Mouse (Mus musculus) myocyte (in vitro differentiated cells): ENCODE data around the gene Paqr8.

Source experiments
- CEBPB ChIP-seq: IDR thresholded peaks from 2 replicates; pipeline ENCODE4 v1.6.1; 2011; ENCODE audit warnings: mild to moderate bottlenecking, moderate library complexity; ENCODE audit not compliant: poor library complexity, insufficient read depth, severe bottlenecking
- E2F4 ChIP-seq: IDR thresholded peaks from one replicate; pipeline ENCODE4 v1.6.1; 2011; ENCODE audit warnings: mild to moderate bottlenecking, control low read depth, moderate library complexity; ENCODE audit not compliant: insufficient read depth
- MAX ChIP-seq: IDR thresholded peaks from one replicate; pipeline ENCODE4 v1.6.1; 2011; ENCODE audit warnings: low read depth, mild to moderate bottlenecking, control low read depth
- MYOG ChIP-seq, 3 experiments: IDR thresholded peaks; one replicate each; pipeline ENCODE4 v1.6.1; 2011; ENCODE audit warnings: control low read depth in 2 of 3, low read depth in 2 of 3, mild to moderate bottlenecking in 2 of 3; ENCODE audit not compliant: insufficient read length in 2 of 3, control insufficient read depth in 1 of 3, insufficient read depth in 1 of 3
- POLR2A ChIP-seq: IDR thresholded peaks from one replicate; pipeline ENCODE4 v1.6.1; 2011; ENCODE audit warnings: low read depth, mild to moderate bottlenecking, control low read depth, moderate library complexity; ENCODE audit not compliant: insufficient read length
- POLR2AphosphoS2 ChIP-seq: IDR thresholded peaks from one replicate; pipeline ENCODE4 v1.6.1; 2011; ENCODE audit warnings: low read depth, control low read depth; ENCODE audit not compliant: insufficient read length
- TCF12 ChIP-seq: IDR thresholded peaks from one replicate; pipeline ENCODE4 v1.6.1; 2011; ENCODE audit warnings: mild to moderate bottlenecking, control low read depth; ENCODE audit not compliant: poor library complexity, insufficient read depth, severe bottlenecking
- TCF3 ChIP-seq: IDR thresholded peaks from one replicate; pipeline ENCODE4 v1.6.1; 2011; ENCODE audit warnings: low read depth, control low read depth; ENCODE audit not compliant: insufficient read length
- USF1 ChIP-seq: IDR thresholded peaks from one replicate; pipeline ENCODE4 v1.6.1; 2011; ENCODE audit warnings: low read depth, mild to moderate bottlenecking, control low read depth, moderate library complexity

DNA sequence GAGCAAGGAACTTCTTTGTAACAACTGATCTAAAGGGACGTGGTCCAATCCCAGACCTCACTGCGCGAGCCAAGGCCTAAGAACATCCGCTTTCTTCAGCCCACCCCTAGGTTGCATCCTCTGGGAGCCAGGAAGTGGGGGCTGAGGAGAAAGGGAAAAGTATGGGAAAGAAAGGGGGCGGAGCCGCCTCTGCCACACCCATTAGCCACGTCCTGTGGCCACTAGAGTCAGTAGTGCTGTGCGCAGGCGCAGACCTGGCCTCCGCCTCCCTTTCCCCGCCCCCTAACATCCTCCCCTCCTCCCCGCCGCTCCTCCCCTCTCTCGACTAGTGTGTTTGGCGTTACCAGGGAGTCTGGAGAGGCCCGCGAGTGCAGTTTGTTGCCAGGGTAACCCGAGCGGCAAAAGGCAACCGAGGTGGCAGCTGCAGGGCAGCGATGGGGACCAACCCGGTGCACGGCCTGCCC is 60.9 kb downstream of the Paqr8 start, which contains the start of gene Efhc1:
- TF ChIP-seq E2F4 (no peak), TCF3 (no peak), POLR2A (peak; percentile 11), MYOG (IDR thresholded peaks at IDR 0.05; ENCODE audit: control insufficient read depth in 1 of 3, insufficient read depth in 1 of 3, insufficient read length in 2 of 3, low read depth in 2 of 3) (peak in 1 of 3 experiments; percentile 59), TCF12 (no peak), POLR2AphosphoS2 (no peak), USF1 (no peak), MAX (no peak), CEBPB (no peak)
